Comparison of ENCODE assay signal across 1 mouse cellular context in genomic region chr9:21808561-21808960, GRCm38 (mm10).
TF ChIP-seq lines count a peak whose summit lies in the region.

No protein-coding gene starts in this region.

TF ChIP-seq in CH12.LX, 34 proteins besides CTCF, POLR2A, EP300 and RAD21 (continued from another document):
- TF ChIP-seq PAX5 (IDR thresholded peaks at IDR 0.05; ENCODE audit: low read length) (no peak), ZC3H11A (IDR thresholded peaks at IDR 0.05; ENCODE audit: low read depth, low read length) (no peak), JUND (conservative IDR thresholded peaks at IDR 0.05; ENCODE audit: low read depth, low read length) (no peak), ZKSCAN1 (IDR thresholded peaks at IDR 0.05; ENCODE audit: borderline replicate concordance, low read depth, low read length) (no peak), GABPA (IDR thresholded peaks at IDR 0.05; ENCODE audit: insufficient replicate concordance, low read depth, low read length) (no peak), MAFK (IDR thresholded peaks at IDR 0.05; ENCODE audit: insufficient replicate concordance, low read length) (no peak)
